Mouse (Mus musculus) CH12.LX (cell line): Measurements from ENCODE around the gene Mdk. TPM values are rescaled to one million over a fixed set of nuclear protein-coding genes. Genes with fewer than 3 reads are reported as not detected.

Experiments used
- DNase-seq: peaks from one replicate; pipeline ENCODE4 v3.0.0-alpha.2; 2013; ENCODE audit errors: extremely low read depth
- H3K27ac ChIP-seq: 2 replicates; pipeline ENCODE4 v1.5.1; 2012; ENCODE audit warnings: low read depth, mild to moderate bottlenecking, control low read depth, moderate library complexity; ENCODE audit not compliant: insufficient read depth
- H3K27me3 ChIP-seq: replicated peaks from 2 replicates; pipeline ENCODE3; 2012; ENCODE audit warnings: inconsistent platforms
- H3K36me3 ChIP-seq, 2 experiments: replicated peaks in 1 of 2; 2 replicates each; pipeline versions ENCODE3 to v1.6.1; 2012; ENCODE audit warnings: inconsistent platforms in 1 of 2, low read length in 1 of 2, mild to moderate bottlenecking in 1 of 2, mixed read lengths in 1 of 2, moderate library complexity in 1 of 2; ENCODE audit not compliant: control insufficient read depth in 1 of 2, insufficient read depth in 1 of 2
- H3K4me1 ChIP-seq, 2 experiments: 2 replicates each; pipeline ENCODE4 v1.6.1; 2012; ENCODE audit warnings: inconsistent platforms in 1 of 2, moderate library complexity in 1 of 2; ENCODE audit not compliant: insufficient read depth in 2 of 2, control insufficient read depth in 1 of 2
- H3K4me2 ChIP-seq: 2 replicates; pipeline ENCODE4 v1.6.1; 2012; ENCODE audit warnings: low read depth, mild to moderate bottlenecking, control low read depth; ENCODE audit not compliant: poor library complexity, insufficient read depth, severe bottlenecking
- H3K4me3 ChIP-seq, 3 experiments: fragments of 150-350 bp in 1 of 3; sonication (generic) in 1 of 3; replicated peaks in 1 of 3; 2 replicates each; pipeline versions ENCODE3 to v1.5.1; 2011 to 2012; ENCODE audit warnings: low read depth in 2 of 3, low read length in 2 of 3, mild to moderate bottlenecking in 2 of 3, moderate library complexity in 2 of 3, control low read depth in 1 of 3, improper control_type of control experiment in 1 of 3, inconsistent platforms in 1 of 3, mixed read lengths in 1 of 3; ENCODE audit not compliant: poor library complexity in 1 of 3
- H3K79me2 ChIP-seq: replicated peaks from 2 replicates; pipeline ENCODE4 v1.6.1; 2012; ENCODE audit warnings: mild to moderate bottlenecking, moderate library complexity; ENCODE audit not compliant: control insufficient read depth, poor library complexity, insufficient read depth, severe bottlenecking; ENCODE audit errors: extremely low read depth
- H3K9ac ChIP-seq: 2 replicates; pipeline ENCODE4 v1.6.1; 2012; ENCODE audit warnings: low read depth, mild to moderate bottlenecking, control low read depth, moderate library complexity; ENCODE audit not compliant: insufficient read depth
- H3K9me3 ChIP-seq: replicated peaks from 2 replicates; pipeline ENCODE3; 2012; ENCODE audit warnings: low read length, inconsistent platforms, mixed read lengths
- BHLHE40 ChIP-seq: IDR thresholded peaks from 2 replicates; pipeline ENCODE4 v1.6.1; 2011; ENCODE audit warnings: mild to moderate bottlenecking, low read depth, low read length, improper control_type of control experiment
- CHD1 ChIP-seq: IDR thresholded peaks from 2 replicates; pipeline ENCODE4 v1.6.1; 2012; ENCODE audit warnings: low read depth, low read length, improper control_type of control experiment, inconsistent platforms
- EP300 ChIP-seq: IDR thresholded peaks from 2 replicates; pipeline ENCODE4 v1.6.1; 2011; ENCODE audit warnings: low read length, improper control_type of control experiment
- ETS1 ChIP-seq: conservative IDR thresholded peaks from 2 replicates; pipeline ENCODE4 v1.6.1; 2012; ENCODE audit warnings: low read depth, mild to moderate bottlenecking, inconsistent platforms, low read length, improper control_type of control experiment, moderate library complexity
- GABPA ChIP-seq: IDR thresholded peaks from 2 replicates; pipeline ENCODE4 v1.6.1; 2012; ENCODE audit warnings: low read depth, low read length, improper control_type of control experiment, inconsistent platforms; ENCODE audit not compliant: insufficient replicate concordance
- HCFC1 ChIP-seq: IDR thresholded peaks from 2 replicates; pipeline ENCODE4 v1.6.1; 2012; ENCODE audit warnings: low read depth, mild to moderate bottlenecking, inconsistent platforms, low read length, improper control_type of control experiment
- JUN ChIP-seq: IDR thresholded peaks from 2 replicates; pipeline ENCODE4 v1.6.1; 2011; ENCODE audit warnings: low read depth, mild to moderate bottlenecking, low read length, improper control_type of control experiment, moderate library complexity; ENCODE audit not compliant: insufficient read depth
- JUND ChIP-seq: conservative IDR thresholded peaks from 2 replicates; pipeline ENCODE4 v1.6.1; 2011; ENCODE audit warnings: low read depth, low read length, improper control_type of control experiment
- KAT2A ChIP-seq: IDR thresholded peaks from 2 replicates; pipeline ENCODE4 v1.6.1; 2012; ENCODE audit warnings: low read length, improper control_type of control experiment, inconsistent platforms; ENCODE audit not compliant: insufficient replicate concordance
- MAFK ChIP-seq: IDR thresholded peaks from 2 replicates; pipeline ENCODE4 v1.6.1; 2011; ENCODE audit warnings: low read length, improper control_type of control experiment; ENCODE audit not compliant: insufficient replicate concordance
- MAX ChIP-seq: IDR thresholded peaks from 2 replicates; pipeline ENCODE4 v1.6.1; 2011; ENCODE audit warnings: low read length, improper control_type of control experiment
- MAZ ChIP-seq: IDR thresholded peaks from 2 replicates; pipeline ENCODE4 v1.6.1; 2012; ENCODE audit warnings: low read depth, mild to moderate bottlenecking, inconsistent platforms, low read length, improper control_type of control experiment, moderate library complexity
- MEF2A ChIP-seq: IDR thresholded peaks from 2 replicates; pipeline ENCODE4 v1.6.1; 2014; ENCODE audit warnings: low read depth, mild to moderate bottlenecking, inconsistent platforms, low read length, improper control_type of control experiment, borderline replicate concordance
- MXI1 ChIP-seq: IDR thresholded peaks from 2 replicates; pipeline ENCODE4 v1.6.1; 2011; ENCODE audit warnings: mild to moderate bottlenecking, low read depth, low read length, improper control_type of control experiment
- MYC ChIP-seq: IDR thresholded peaks from 2 replicates; pipeline ENCODE4 v1.6.1; 2011; ENCODE audit warnings: low read depth, mild to moderate bottlenecking, improper control_type of control experiment, low read length
- NELFE ChIP-seq: IDR thresholded peaks from 2 replicates; pipeline ENCODE4 v1.6.1; 2011; ENCODE audit warnings: low read depth, low read length, improper control_type of control experiment
- NRF1 ChIP-seq: IDR thresholded peaks from 2 replicates; pipeline ENCODE4 v1.6.1; 2014; ENCODE audit warnings: low read depth, mild to moderate bottlenecking, inconsistent platforms, low read length, improper control_type of control experiment, moderate library complexity
- PAX5 ChIP-seq: IDR thresholded peaks from 2 replicates; pipeline ENCODE4 v1.6.1; 2012; ENCODE audit warnings: low read length, inconsistent platforms, mixed read lengths
- RAD21 ChIP-seq: IDR thresholded peaks from 2 replicates; pipeline ENCODE4 v1.6.1; 2011; ENCODE audit warnings: low read depth, mild to moderate bottlenecking, low read length, improper control_type of control experiment, moderate library complexity
- RCOR1 ChIP-seq: conservative IDR thresholded peaks from 2 replicates; pipeline ENCODE4 v1.6.1; 2012; ENCODE audit warnings: low read depth, mild to moderate bottlenecking, inconsistent platforms, low read length, improper control_type of control experiment
- SIN3A ChIP-seq: IDR thresholded peaks from 2 replicates; pipeline ENCODE4 v1.6.1; 2012; ENCODE audit warnings: low read length, improper control_type of control experiment, inconsistent platforms
- SMC3 ChIP-seq: IDR thresholded peaks from 2 replicates; pipeline ENCODE4 v1.6.1; 2011; ENCODE audit warnings: low read depth, low read length, improper control_type of control experiment
- TBP ChIP-seq: conservative IDR thresholded peaks from 2 replicates; pipeline ENCODE4 v1.6.1; 2011; ENCODE audit warnings: low read depth, low read length, improper control_type of control experiment
- TCF12 ChIP-seq: IDR thresholded peaks from 2 replicates; pipeline ENCODE4 v1.6.1; 2014; ENCODE audit warnings: low read depth, mild to moderate bottlenecking, inconsistent platforms, low read length, improper control_type of control experiment
- UBTF ChIP-seq: IDR thresholded peaks from 2 replicates; pipeline ENCODE4 v1.6.1; 2012; ENCODE audit warnings: low read depth, mild to moderate bottlenecking, inconsistent platforms, low read length, improper control_type of control experiment, moderate library complexity
- USF1 ChIP-seq: IDR thresholded peaks from 2 replicates; pipeline ENCODE4 v1.6.1; 2014; ENCODE audit warnings: low read depth, mild to moderate bottlenecking, inconsistent platforms, low read length, improper control_type of control experiment
- USF2 ChIP-seq: conservative IDR thresholded peaks from 2 replicates; pipeline ENCODE4 v1.6.1; 2011; ENCODE audit warnings: low read depth, low read length, improper control_type of control experiment
- ZC3H11A ChIP-seq: IDR thresholded peaks from 2 replicates; pipeline ENCODE4 v1.6.1; 2012; ENCODE audit warnings: low read depth, mild to moderate bottlenecking, inconsistent platforms, low read length, improper control_type of control experiment
- ZKSCAN1 ChIP-seq: IDR thresholded peaks from 2 replicates; pipeline ENCODE4 v1.6.1; 2012; ENCODE audit warnings: low read depth, inconsistent platforms, low read length, improper control_type of control experiment, borderline replicate concordance
- dilution Hi-C: fragments of 300-500 bp; cut with MboI; formaldehyde crosslinking; loops from 2 replicates; pipeline ENCODE4 v1.14.3; 2020; ENCODE audit warnings: low sequenced_read_pairs; ENCODE audit not compliant: extremely low pct_unique_long_range_greater_than_20kb, extremely low pct_ligation_motif_present
- in situ Hi-C: fragments of 300-500 bp; cut with MboI; formaldehyde crosslinking; loops from 3 replicates; pipeline ENCODE4 v1.14.3; 2019; ENCODE audit warnings: low sequenced_read_pairs, low pct_ligation_motif_present, low pct_unique_long_range_greater_than_20kb, mixed read lengths
- polyA plus RNA-seq: library from polyadenylated mRNA; unstranded; fragments of >175 nt; gene quantifications from 2 replicates; pipeline ENCODE4 v1.2.1, GENCODE M21; 2012; ENCODE audit warnings: low read depth; ENCODE audit not compliant: insufficient read length
- total RNA-seq, 2 experiments: library from RNA; depleted of rRNA; stranded (reverse); fragments of 300-350 nt in 1 of 2; fragments of >200 nt in 1 of 2; gene quantifications; 2 replicates each; pipeline ENCODE4 v1.2.3; 2012 to 2014

Gene Mdk
- total and polyA plus RNA-seq, 3 experiments, result 0.25 to 2.4 (median 0.34) TPM

- dilution Hi-C loops, result no loop called here
- Histone ChIP-seq H3K27ac (no peak overlapping the region), H3K79me2 (no peaks in the 10 kb centered on the region), H3K4me2 (no peak overlapping the region), H3K9ac (no peak overlapping the region), H3K27me3 (no peaks in the 10 kb centered on the region), H3K9me3 (no peaks in the 10 kb centered on the region), H3K4me3 (no peak overlapping the region), H3K36me3 (peaks cover 35 to 79% of the 10 kb centered on the region in 2 experiments), H3K4me1 (no peaks in the 10 kb centered on the region)
- DNase-seq, result no peak
- TF ChIP-seq ZKSCAN1 (no peak), EP300 (no peak), MXI1 (no peak), JUN (no peak), SMC3 (no peak), MEF2A (no peak), MAX (no peak), MAFK (no peak), USF1 (no peak), CHD1 (no peak), TCF12 (no peak), MAZ (no peak), UBTF (no peak), KAT2A (no peak), NRF1 (no peak), RAD21 (no peak), PAX5 (no peak), BHLHE40 (no peak), USF2 (no peak)
- in situ Hi-C loops, result no loop called here
Observed at GRCm38 (mm10) chr2:91906141-91906540, 26.0 kb downstream of the Mdk start.

- Histone ChIP-seq H3K36me3 (peaks cover 30 to 78% of the 10 kb centered on the region in 2 experiments), H3K27me3 (no peaks in the 10 kb centered on the region), H3K4me1 (no peaks in the 10 kb centered on the region), H3K4me2 (no peak overlapping the region), H3K79me2 (no peaks in the 10 kb centered on the region), H3K9me3 (no peaks in the 10 kb centered on the region), H3K27ac (no peak overlapping the region), H3K4me3 (no peak overlapping the region), H3K9ac (no peak overlapping the region)
- in situ Hi-C loops, result no loop called here
- dilution Hi-C loops, result no loop called here
- no peak for DNase-seq
- TF ChIP-seq TBP (no peak), RCOR1 (no peak), SMC3 (no peak), ZKSCAN1 (no peak), MYC (no peak), ZC3H11A (no peak), MAFK (no peak), HCFC1 (no peak), RAD21 (no peak), SIN3A (no peak), USF1 (no peak), NELFE (no peak), MAX (no peak), ETS1 (no peak), GABPA (no peak), JUND (no peak), KAT2A (no peak)
Observed at GRCm38 (mm10) chr2:91904618-91905307, 27.3 kb downstream of the Mdk start.
